Mouse (Mus musculus): ENCODE measurements around the gene 2200002D01Rik. TPM values are rescaled to one million over a fixed set of nuclear protein-coding genes. Genes with fewer than 3 reads are reported as not detected.

The 2200002D01Rik gene
- total RNA-seq (2021): not detected

- DNase-seq: no peak
Measured at GRCm38 (mm10) chr7:29248261-29248841, at the start of gene 2200002D01Rik. Gene 2200002D01Rik, minus strand, starts transcription at chr7:29248466.

- no peak for DNase-seq
Measured at GRCm38 (mm10) chr7:29296998-29297397, 48.7 kb upstream of the 2200002D01Rik start.

- no peak for DNase-seq
Measured at GRCm38 (mm10) chr7:29295861-29296647, 47.8 kb upstream of the 2200002D01Rik start.

- no peak for DNase-seq
Measured at GRCm38 (mm10) chr7:29294111-29294761, 46.0 kb upstream of the 2200002D01Rik start.

GRCm38 (mm10) chr7:29293131-29294065, 45.1 kb upstream of the 2200002D01Rik start:
- DNase-seq: no peak

GRCm38 (mm10) chr7:29292458-29293098, 44.3 kb upstream of the 2200002D01Rik start:
- DNase-seq: no peak

- no peak for DNase-seq
Measured at GRCm38 (mm10) chr7:29291616-29292457, 43.6 kb upstream of the 2200002D01Rik start.

GRCm38 (mm10) chr7:29290691-29291485, 42.6 kb upstream of the 2200002D01Rik start:
- no peak for DNase-seq

- DNase-seq: no peak
Measured at GRCm38 (mm10) chr7:29289856-29290255, 41.6 kb upstream of the 2200002D01Rik start.

GRCm38 (mm10) chr7:29288942-29289638, 40.8 kb upstream of the 2200002D01Rik start, which contains the start of gene Ppp1r14a:
Gene Ppp1r14a, plus strand, starts transcription at chr7:29289308.
- DNase-seq: no peak

- DNase-seq: no peak
Measured at GRCm38 (mm10) chr7:29288079-29288478, 39.8 kb upstream of the 2200002D01Rik start.

- DNase-seq: no peak
Measured at GRCm38 (mm10) chr7:29287481-29287880, 39.2 kb upstream of the 2200002D01Rik start.

- DNase-seq: no peak
Measured at GRCm38 (mm10) chr7:29284523-29284922, 36.3 kb upstream of the 2200002D01Rik start.

- no peak for DNase-seq
Measured at GRCm38 (mm10) chr7:29283876-29284275, 35.6 kb upstream of the 2200002D01Rik start.

GRCm38 (mm10) chr7:29282074-29282554, 33.8 kb upstream of the 2200002D01Rik start:
- DNase-seq: no peak

- DNase-seq: no peak
Measured at GRCm38 (mm10) chr7:29281201-29282073, 33.2 kb upstream of the 2200002D01Rik start, which contains the start of gene Spint2. Gene Spint2, minus strand, starts transcription at chr7:29281912.

GRCm38 (mm10) chr7:29280801-29281200, 32.5 kb upstream of the 2200002D01Rik start:
- DNase-seq: no peak

GRCm38 (mm10) chr7:29279924-29280323, 31.7 kb upstream of the 2200002D01Rik start:
- no peak for DNase-seq

Measured in layer of hippocampus, postnatal 36 days (tissue).